Mouse (Mus musculus) E14TG2a.4 (cell line): Measurements from ENCODE around the gene Mat2a.

Experiments used
- CTCF ChIP-seq: conservative IDR thresholded peaks from 2 replicates; pipeline ENCODE4 v1.5.1; 2014; ENCODE audit warnings: low read length
- NANOG ChIP-seq: IDR thresholded peaks from 2 replicates; pipeline ENCODE4 v1.6.1; 2014; ENCODE audit warnings: borderline replicate concordance, low read length, mixed read lengths

DNA sequence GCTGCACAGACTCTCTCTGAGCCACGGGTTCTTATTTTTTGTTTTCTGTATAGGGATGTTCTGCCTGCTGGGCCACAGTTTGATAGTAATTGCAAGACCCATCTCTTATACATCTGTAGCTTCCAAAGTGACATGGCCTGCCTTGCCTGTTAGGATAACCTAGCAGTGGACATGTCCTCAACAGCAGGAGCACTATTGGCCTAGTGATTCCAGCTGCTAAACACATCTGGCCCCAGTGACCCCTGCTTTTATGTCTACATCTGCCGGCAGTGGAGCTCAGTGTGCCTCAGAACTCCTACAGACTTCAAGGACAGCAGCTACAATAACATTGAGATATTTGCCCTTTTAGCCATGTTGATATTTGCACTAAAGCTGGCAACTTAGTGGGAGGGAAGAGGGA lies 39.4 kb downstream of the Mat2a start:
- TF ChIP-seq CTCF, result no peak
- no peak for TF ChIP-seq NANOG
